Mouse (Mus musculus): ENCODE measurements around the gene Rpl19. TPM values are rescaled to one million over a fixed set of nuclear protein-coding genes. Genes with fewer than 3 reads are reported as not detected.

The Rpl19 gene
- polyA plus RNA-seq, 2 experiments, result 735 to 1,005 TPM

GRCm38 (mm10) chr11:98004161-98004560 is 22.3 kb upstream of the Rpl19 start:
- H3K4me3 ChIP-seq (ENCODE audit: insufficient read depth in 1 of 2, low read depth in 2 of 2, low read length in 2 of 2), result no peak overlapping the region
- TF ChIP-seq CTCF (IDR thresholded peaks at IDR 0.05; ENCODE audit: low read depth) (no peak), EP300 (IDR thresholded peaks at IDR 0.05; ENCODE audit: low read depth) (no peak)
- 66% methylated on average over 8 of the region's 8 CpGs for WGBS (ENCODE audit: insufficient replicate concordance)
- no peaks in the 10 kb centered on the region for H3K36me3 ChIP-seq (replicated peaks; ENCODE audit: control insufficient read depth, insufficient read depth, low read depth)
- no peaks in the 10 kb centered on the region for H3K9me3 ChIP-seq (ENCODE audit: control insufficient read depth, low read length)
- ATAC-seq (ENCODE audit: insufficient read depth) (no peak), DNase-seq (ENCODE audit: low read depth in 3 of 3, low spot score in 3 of 3) (no peak)
- H3K9ac ChIP-seq (replicated peaks), result no peak overlapping the region
- peaks cover 0 to 8% of the 10 kb centered on the region in 2 experiments; a peak in 2 of 4 replicates for H3K4me1 ChIP-seq (replicated peaks; ENCODE audit: control insufficient read depth in 2 of 2, insufficient read depth in 2 of 2, low read length in 1 of 2)
- no peak overlapping the region for H3K27ac ChIP-seq
- no peak overlapping the region for H3K4me2 ChIP-seq (ENCODE audit: low read depth)
- peaks cover 7% of the 10 kb centered on the region for H3K27me3 ChIP-seq (ENCODE audit: control insufficient read depth, insufficient read depth, low read length)

- Histone ChIP-seq H3K4me3 (ENCODE audit: insufficient read depth in 1 of 2, low read depth in 2 of 2, low read length in 2 of 2) (no peak overlapping the region), H3K27ac (no peak overlapping the region), H3K9ac (replicated peaks) (no peak overlapping the region), H3K27me3 (ENCODE audit: control insufficient read depth, insufficient read depth, low read length) (peaks cover 7% of the 10 kb centered on the region), H3K9me3 (ENCODE audit: control insufficient read depth, low read length) (no peaks in the 10 kb centered on the region), H3K4me2 (ENCODE audit: low read depth) (no peak overlapping the region), H3K4me1 (replicated peaks; ENCODE audit: control insufficient read depth in 2 of 2, insufficient read depth in 2 of 2, low read length in 1 of 2) (peaks cover 0 to 4% of the 10 kb centered on the region in 2 experiments; a peak in 1 of 4 replicates), H3K36me3 (replicated peaks; ENCODE audit: control insufficient read depth, insufficient read depth, low read depth) (no peaks in the 10 kb centered on the region)
- ATAC-seq (ENCODE audit: insufficient read depth) (0 out of 2 replicates have a peak, but pooled peaks have one; percentile 32), DNase-seq (ENCODE audit: low read depth in 3 of 3, low spot score in 3 of 3) (no peak)
- no peak for TF ChIP-seq CTCF (IDR thresholded peaks at IDR 0.05; ENCODE audit: low read depth)
- TF ChIP-seq EP300 (IDR thresholded peaks at IDR 0.05; ENCODE audit: low read depth), result no peak
- WGBS (ENCODE audit: insufficient replicate concordance), result 34% methylated on average over 13 of the region's 13 CpGs
Measured at GRCm38 (mm10) chr11:98005076-98005475, 21.4 kb upstream of the Rpl19 start.

- DNase-seq (ENCODE audit: low read depth in 3 of 3, low spot score in 3 of 3), result no peak
- TF ChIP-seq CTCF (IDR thresholded peaks at IDR 0.05; ENCODE audit: low read depth) (no peak), EP300 (IDR thresholded peaks at IDR 0.05; ENCODE audit: low read depth) (no peak)
- Histone ChIP-seq H3K27me3 (ENCODE audit: control insufficient read depth, insufficient read depth, low read length) (peaks cover 7% of the 10 kb centered on the region), H3K9ac (replicated peaks) (no peak overlapping the region), H3K4me1 (replicated peaks; ENCODE audit: control insufficient read depth in 2 of 2, insufficient read depth in 2 of 2, low read length in 1 of 2) (0 out of 4 replicates have a peak, but pooled peaks cover 0 to 2% of the 10 kb centered on the region in 2 experiments), H3K4me3 (ENCODE audit: insufficient read depth in 1 of 2, low read depth in 2 of 2, low read length in 2 of 2) (no peak overlapping the region), H3K4me2 (ENCODE audit: low read depth) (no peak overlapping the region), H3K36me3 (replicated peaks; ENCODE audit: control insufficient read depth, insufficient read depth, low read depth) (no peaks in the 10 kb centered on the region), H3K27ac (no peak overlapping the region), H3K9me3 (ENCODE audit: control insufficient read depth, low read length) (no peaks in the 10 kb centered on the region)
- ATAC-seq (ENCODE audit: insufficient read depth), result no peak
- 73% methylated on average over 10 of the region's 10 CpGs for WGBS (ENCODE audit: insufficient replicate concordance)
Measured at GRCm38 (mm10) chr11:98005686-98006085, 20.8 kb upstream of the Rpl19 start.

- 43% methylated on average over 11 of the region's 11 CpGs for WGBS (ENCODE audit: insufficient replicate concordance)
Measured at GRCm38 (mm10) chr11:98008087-98008486, 18.4 kb upstream of the Rpl19 start.

GRCm38 (mm10) chr11:98011716-98012115 is 14.8 kb upstream of the Rpl19 start:
- 47% methylated on average over 9 of the region's 9 CpGs for WGBS (ENCODE audit: insufficient replicate concordance)
- Histone ChIP-seq H3K36me3 (replicated peaks; ENCODE audit: control insufficient read depth, insufficient read depth, low read depth) (no peaks in the 10 kb centered on the region), H3K27me3 (ENCODE audit: control insufficient read depth, insufficient read depth, low read length) (no peaks in the 10 kb centered on the region), H3K4me1 (replicated peaks; ENCODE audit: control insufficient read depth in 2 of 2, insufficient read depth in 2 of 2, low read length in 1 of 2) (no peaks in the 10 kb centered on the region), H3K9me3 (ENCODE audit: control insufficient read depth, low read length) (no peaks in the 10 kb centered on the region), H3K9ac (replicated peaks) (no peak overlapping the region), H3K4me2 (ENCODE audit: low read depth) (no peak overlapping the region), H3K27ac (no peak overlapping the region), H3K4me3 (ENCODE audit: insufficient read depth in 1 of 2, low read depth in 2 of 2, low read length in 2 of 2) (no peak overlapping the region)
- TF ChIP-seq CTCF (IDR thresholded peaks at IDR 0.05; ENCODE audit: low read depth) (no peak), EP300 (IDR thresholded peaks at IDR 0.05; ENCODE audit: low read depth) (no peak)
- ATAC-seq (ENCODE audit: insufficient read depth) (no peak), DNase-seq (ENCODE audit: low read depth in 3 of 3, low spot score in 3 of 3) (no peak)

More at GRCm38 (mm10) chr11:98008087-98008486, 18.4 kb upstream of the Rpl19 start:
- no peak overlapping the region for H3K4me2 ChIP-seq (ENCODE audit: low read depth)
- no peaks in the 10 kb centered on the region for H3K9me3 ChIP-seq (ENCODE audit: control insufficient read depth, low read length)
- H3K4me1 ChIP-seq (replicated peaks; ENCODE audit: control insufficient read depth in 2 of 2, insufficient read depth in 2 of 2, low read length in 1 of 2), result no peaks in the 10 kb centered on the region
- TF ChIP-seq CTCF (IDR thresholded peaks at IDR 0.05; ENCODE audit: low read depth) (no peak), EP300 (IDR thresholded peaks at IDR 0.05; ENCODE audit: low read depth) (no peak)
- no peaks in the 10 kb centered on the region for H3K27me3 ChIP-seq (ENCODE audit: control insufficient read depth, insufficient read depth, low read length)
- DNase-seq (ENCODE audit: low read depth in 3 of 3, low spot score in 3 of 3), result no peak
- no peak overlapping the region for H3K4me3 ChIP-seq (ENCODE audit: insufficient read depth in 1 of 2, low read depth in 2 of 2, low read length in 2 of 2)
- no peak overlapping the region for H3K9ac ChIP-seq (replicated peaks)
- ATAC-seq (ENCODE audit: insufficient read depth), result no peak
- H3K36me3 ChIP-seq (replicated peaks; ENCODE audit: control insufficient read depth, insufficient read depth, low read depth), result no peaks in the 10 kb centered on the region
- H3K27ac ChIP-seq, result no peak overlapping the region
